Mouse (Mus musculus) thymus, postnatal 25 days (tissue): ENCODE results near the gene Tmsb4x.
A peak's percentile ranks its signal among the peaks of the same experiment; 100 is the strongest.

Experiments
- DNase-seq: peaks from one replicate; pipeline ENCODE4 v3.0.0; 2022

The Tmsb4x gene

GRCm38 (mm10) chrX:167208978-167209754 is at the start of gene Tmsb4x:
Tmsb4x (minus strand) TSS chrX:167209315.
- DNase-seq: peak; percentile 86

- DNase-seq: no peak
Measured at GRCm38 (mm10) chrX:167241736-167242135, 32.6 kb upstream of the Tmsb4x start.

GRCm38 (mm10) chrX:167239293-167239921 is 30.3 kb upstream of the Tmsb4x start:
- no peak for DNase-seq

- peak; percentile 81 for DNase-seq
Measured at GRCm38 (mm10) chrX:167233104-167233687, 24.1 kb upstream of the Tmsb4x start.

- DNase-seq: peak; percentile 43
Measured at GRCm38 (mm10) chrX:167231150-167231549, 22.0 kb upstream of the Tmsb4x start.

GRCm38 (mm10) chrX:167229819-167230218 is 20.7 kb upstream of the Tmsb4x start:
- DNase-seq: no peak

GRCm38 (mm10) chrX:167229206-167229605 is 20.1 kb upstream of the Tmsb4x start:
- DNase-seq: peak; percentile 77

GRCm38 (mm10) chrX:167227756-167228155 is 18.6 kb upstream of the Tmsb4x start:
- no peak for DNase-seq

GRCm38 (mm10) chrX:167227138-167227537 is 18.0 kb upstream of the Tmsb4x start:
- peak; percentile 69 for DNase-seq

GRCm38 (mm10) chrX:167226570-167226969 is 17.5 kb upstream of the Tmsb4x start:
- DNase-seq: peak; percentile 59

- DNase-seq: peak; percentile 43
Measured at GRCm38 (mm10) chrX:167212707-167213106, 3.6 kb upstream of the Tmsb4x start.

GRCm38 (mm10) chrX:167211871-167212555 is 2.9 kb upstream of the Tmsb4x start:
- DNase-seq: no peak

- peak; percentile 32 for DNase-seq
Measured at GRCm38 (mm10) chrX:167210319-167210728, 1.2 kb upstream of the Tmsb4x start.

GRCm38 (mm10) chrX:167209828-167210227 is 713 bp upstream of the Tmsb4x start:
- DNase-seq: no peak

GRCm38 (mm10) chrX:167208506-167208820 is 652 bp downstream of the Tmsb4x start:
- DNase-seq: peak; percentile 64

- peak; percentile 55 for DNase-seq
Measured at GRCm38 (mm10) chrX:167207741-167208505, 1.2 kb downstream of the Tmsb4x start.

GRCm38 (mm10) chrX:167205813-167206520 is 3.1 kb downstream of the Tmsb4x start:
- DNase-seq: no peak

- DNase-seq: no peak
Measured at GRCm38 (mm10) chrX:167201365-167201764, 7.8 kb downstream of the Tmsb4x start.

- no peak for DNase-seq
Measured at GRCm38 (mm10) chrX:167195228-167195649, 13.9 kb downstream of the Tmsb4x start.

GRCm38 (mm10) chrX:167186306-167186705 is 22.8 kb downstream of the Tmsb4x start:
- no peak for DNase-seq

GRCm38 (mm10) chrX:167183535-167183934 is 25.6 kb downstream of the Tmsb4x start:
- no peak for DNase-seq

GRCm38 (mm10) chrX:167182411-167182810 is 26.7 kb downstream of the Tmsb4x start:
- DNase-seq: peak; percentile 30
